Mouse (Mus musculus) intestine, embryonic 16.5 days (tissue): Measurements from ENCODE around the gene Pnliprp2. TPM values are rescaled to one million over a fixed set of nuclear protein-coding genes. Genes with fewer than 3 reads are reported as not detected.

ENCODE experiments used
- ATAC-seq: fragments of 200-750 bp; cut with Nextera tagmentation; 2 replicates; pipeline ENCODE4 v1.8.0; 2017; ENCODE audit warnings: moderate TSS enrichment, moderate library complexity
- H3K27ac ChIP-seq: fragments of 300-500 bp; sonication (generic); 2 replicates; pipeline ENCODE4 v1.5.1; 2014; ENCODE audit warnings: mild to moderate bottlenecking, low read length
- H3K27me3 ChIP-seq: fragments of 300-500 bp; sonication (generic); replicated peaks from 2 replicates; pipeline ENCODE4 v1.6.1; 2014; ENCODE audit warnings: low read length, control low read depth, mixed read lengths; ENCODE audit not compliant: control insufficient read depth, insufficient read depth
- H3K36me3 ChIP-seq: fragments of 300-500 bp; sonication (generic); 2 replicates; pipeline ENCODE4 v1.6.1; 2014; ENCODE audit warnings: low read length, control low read depth; ENCODE audit not compliant: control insufficient read depth, insufficient read depth
- H3K4me1 ChIP-seq: fragments of 300-500 bp; sonication (generic); 2 replicates; pipeline ENCODE4 v1.6.1; 2014; ENCODE audit warnings: low read length, control low read depth, mixed read lengths; ENCODE audit not compliant: control insufficient read depth, insufficient read depth
- H3K4me2 ChIP-seq: fragments of 300-500 bp; sonication (generic); 2 replicates; pipeline ENCODE4 v1.6.1; 2014; ENCODE audit warnings: low read depth, low read length, control low read depth
- H3K4me3 ChIP-seq: fragments of 300-500 bp; sonication (generic); 2 replicates; pipeline ENCODE4 v1.5.1; 2014; ENCODE audit warnings: mild to moderate bottlenecking, low read length
- H3K9ac ChIP-seq: fragments of 300-500 bp; sonication (generic); 2 replicates; pipeline ENCODE4 v1.6.1; 2014; ENCODE audit warnings: low read depth, low read length
- H3K9me3 ChIP-seq: fragments of 300-500 bp; sonication (generic); 2 replicates; pipeline ENCODE4 v1.6.1; 2016; ENCODE audit warnings: low read length, control low read depth; ENCODE audit not compliant: control insufficient read depth
- WGBS: fragments of 180-500 bp; shearing (Covaris S2); extraction: QIAGEN DNeasy Blood & Tissue Kit; methylation state at CpG from one replicate; pipeline ENCODE4 v1.1.7; 2014; 5-methylcytosine and 5-hydroxymethylcytosine counted together
- polyA plus RNA-seq: library from polyadenylated mRNA; unstranded; fragments of >200 nt; fragmentation: Nextera tagmentation; extraction: Ambion mirVana; gene quantifications from 2 replicates; pipeline ENCODE4 v1.2.1, GENCODE M21; 2015

Gene Pnliprp2
- polyA plus RNA-seq, 1 experiment from 2014 or later, result 13.6 TPM

- no peak overlapping the region for H3K4me2 ChIP-seq
- H3K4me3 ChIP-seq, result no peak overlapping the region
- no peaks in the 10 kb centered on the region for H3K36me3 ChIP-seq
- WGBS, result 56% methylated on average over 5 of the region's 5 CpGs
- no peaks in the 10 kb centered on the region for H3K9me3 ChIP-seq
- no peaks in the 10 kb centered on the region for H3K27me3 ChIP-seq
- no peak overlapping the region for H3K9ac ChIP-seq
- no peaks in the 10 kb centered on the region for H3K4me1 ChIP-seq
- ATAC-seq, result no peak
- H3K27ac ChIP-seq, result no peak overlapping the region
Observed at GRCm38 (mm10) chr19:58776461-58776860, 16.9 kb downstream of the Pnliprp2 start.

DNA sequence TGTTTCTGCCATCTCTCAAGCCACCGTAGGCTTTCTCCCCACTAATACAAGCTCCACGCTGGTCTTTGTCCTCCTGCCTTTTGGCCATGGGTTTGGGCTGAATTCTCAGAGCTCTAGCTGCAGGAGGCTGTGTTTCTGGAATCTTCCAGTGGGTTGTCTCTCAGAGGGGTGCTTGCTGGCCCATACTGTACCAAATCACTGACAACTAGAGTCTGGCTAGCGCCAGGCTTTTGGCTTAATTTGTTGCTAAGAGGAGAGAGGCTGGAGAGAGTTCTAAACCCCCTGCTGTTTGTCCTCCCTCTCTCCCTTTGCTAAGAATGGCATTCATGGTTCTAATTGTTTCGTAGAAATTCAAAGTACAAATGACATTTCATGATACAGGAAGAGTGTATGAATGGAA, 22.0 kb downstream of the Pnliprp2 start:
- no peaks in the 10 kb centered on the region for H3K27me3 ChIP-seq
- 63% methylated on average over 4 of the region's 4 CpGs for WGBS
- no peak overlapping the region for H3K9ac ChIP-seq
- no peaks in the 10 kb centered on the region for H3K36me3 ChIP-seq
- no peak overlapping the region for H3K27ac ChIP-seq
- H3K4me1 ChIP-seq, result no peaks in the 10 kb centered on the region
- H3K4me3 ChIP-seq, result no peak overlapping the region
- no peaks in the 10 kb centered on the region for H3K9me3 ChIP-seq
- no peak for ATAC-seq
- H3K4me2 ChIP-seq, result no peak overlapping the region

- H3K4me3 ChIP-seq, result no peak overlapping the region
- H3K4me2 ChIP-seq, result no peak overlapping the region
- no peak overlapping the region for H3K27ac ChIP-seq
- H3K9me3 ChIP-seq, result no peaks in the 10 kb centered on the region
- WGBS, result 49% methylated on average over 7 of the region's 7 CpGs
- no peak overlapping the region for H3K9ac ChIP-seq
- H3K36me3 ChIP-seq, result no peaks in the 10 kb centered on the region
- no peak for ATAC-seq
- no peaks in the 10 kb centered on the region for H3K27me3 ChIP-seq
- H3K4me1 ChIP-seq, result no peaks in the 10 kb centered on the region
Observed at GRCm38 (mm10) chr19:58783938-58784337, 24.4 kb downstream of the Pnliprp2 start.

DNA sequence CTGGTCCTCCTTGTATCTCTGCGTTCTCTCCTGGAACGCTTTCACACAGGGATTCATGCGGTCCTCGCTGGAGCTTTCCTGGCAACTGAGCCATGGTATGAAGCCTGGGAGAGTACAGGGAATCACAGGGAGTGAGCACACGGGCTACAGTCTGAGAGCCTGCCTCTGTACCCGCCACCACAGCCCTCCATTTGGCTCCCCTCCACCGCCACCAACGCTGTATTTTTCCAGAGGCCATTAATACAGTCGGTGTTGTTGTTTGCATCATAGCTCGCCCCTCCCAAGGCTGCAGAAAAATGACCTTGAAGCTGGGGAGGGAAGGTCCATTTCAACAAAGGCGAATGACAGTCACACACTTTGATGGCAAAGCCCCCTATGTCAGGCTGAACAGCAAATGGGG, 29.7 kb downstream of the Pnliprp2 start:
- 71% methylated on average over 11 of the region's 11 CpGs for WGBS
- no peak for ATAC-seq
- H3K4me3 ChIP-seq, result no peak overlapping the region
- no peaks in the 10 kb centered on the region for H3K27me3 ChIP-seq
- H3K36me3 ChIP-seq, result no peaks in the 10 kb centered on the region
- H3K9ac ChIP-seq, result no peak overlapping the region
- no peaks in the 10 kb centered on the region for H3K4me1 ChIP-seq
- H3K4me2 ChIP-seq, result no peak overlapping the region
- H3K27ac ChIP-seq, result no peak overlapping the region
- H3K9me3 ChIP-seq, result no peaks in the 10 kb centered on the region

- Histone ChIP-seq H3K9ac (no peak within 1 kb of the TSS), H3K9me3 (no peaks in the 10 kb centered on the region), H3K4me2 (no peak within 1 kb of the TSS), H3K27me3 (no peaks in the 10 kb centered on the region), H3K36me3 (no peaks in the 10 kb centered on the region), H3K4me3 (no peak within 1 kb of the TSS), H3K4me1 (no peaks in the 10 kb centered on the region), H3K27ac (no peak within 1 kb of the TSS)
- ATAC-seq, result no peak
- 38% methylated on average over 10 of the region's 10 CpGs for WGBS
Observed at GRCm38 (mm10) chr19:58794284-58794683, 34.8 kb downstream of the Pnliprp2 start, which contains the start of gene 1700019N19Rik. Gene 1700019N19Rik, minus strand, starts transcription at chr19:58794461.

- Histone ChIP-seq H3K4me1 (no peaks in the 10 kb centered on the region), H3K9ac (no peak overlapping the region), H3K27ac (no peak overlapping the region), H3K4me2 (no peak overlapping the region), H3K27me3 (no peaks in the 10 kb centered on the region), H3K36me3 (0 out of 2 replicates have a peak, but pooled peaks cover 2% of the 10 kb centered on the region), H3K4me3 (no peak overlapping the region), H3K9me3 (no peaks in the 10 kb centered on the region)
- 74% methylated on average over 12 of the region's 12 CpGs for WGBS
- ATAC-seq, result peak; percentile 23; the same call in 1 of the 2 replicates
Observed at GRCm38 (mm10) chr19:58795114-58795669, 35.7 kb downstream of the Pnliprp2 start.

DNA sequence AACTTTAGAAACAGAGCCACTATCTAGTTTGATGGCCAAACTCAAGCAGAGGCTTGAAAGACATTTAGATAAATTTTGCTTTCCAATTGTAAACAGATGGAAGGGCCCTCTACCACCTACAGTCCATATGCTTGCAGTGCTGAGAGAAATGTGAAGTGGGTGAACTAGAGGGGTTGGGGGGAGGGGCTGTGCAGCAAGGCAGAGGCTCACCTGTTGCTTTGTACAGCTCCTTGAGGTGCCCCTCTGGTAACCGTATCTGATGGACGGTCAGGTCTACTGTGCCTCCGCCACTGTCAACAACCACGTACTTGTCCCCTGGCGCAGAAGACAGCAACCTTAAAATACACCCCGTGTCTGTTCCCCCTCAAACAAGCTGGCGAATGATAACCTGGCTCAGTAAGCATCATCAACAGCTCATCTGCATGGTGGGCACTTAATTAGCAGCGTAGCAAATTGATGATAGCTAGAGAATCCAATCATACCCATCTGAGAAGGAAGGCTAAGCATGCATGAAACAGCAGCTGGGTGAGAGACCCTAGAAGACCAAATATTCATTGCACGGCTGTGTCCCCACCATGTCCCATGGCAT, 45.8 kb downstream of the Pnliprp2 start:
- H3K27ac ChIP-seq, result no peak overlapping the region
- no peaks in the 10 kb centered on the region for H3K36me3 ChIP-seq
- 85% methylated on average over 9 of the region's 9 CpGs for WGBS
- H3K27me3 ChIP-seq, result no peaks in the 10 kb centered on the region
- H3K4me1 ChIP-seq, result no peaks in the 10 kb centered on the region
- H3K4me3 ChIP-seq, result no peak overlapping the region
- H3K9ac ChIP-seq, result no peak overlapping the region
- no peak overlapping the region for H3K4me2 ChIP-seq
- no peak for ATAC-seq
- no peaks in the 10 kb centered on the region for H3K9me3 ChIP-seq

DNA sequence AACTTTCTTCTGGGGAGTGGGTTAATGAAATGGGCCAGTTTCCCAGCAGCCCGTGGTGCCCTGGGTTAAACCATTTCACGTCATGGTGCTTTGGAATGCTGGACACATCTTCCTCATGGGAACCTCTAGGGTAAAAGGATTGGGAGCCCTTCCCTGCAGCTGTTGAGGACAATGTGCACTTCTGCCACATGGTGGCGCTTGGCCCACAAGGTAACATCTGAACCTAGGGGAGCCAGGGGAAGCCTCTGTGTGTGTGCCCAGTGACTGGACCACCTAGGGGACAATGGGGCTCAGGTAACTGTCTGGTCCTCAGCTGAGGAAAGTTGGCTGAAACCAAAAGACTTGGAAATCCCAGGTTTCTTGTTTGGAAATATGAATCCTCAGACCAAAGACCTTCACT, 46.8 kb downstream of the Pnliprp2 start:
- Histone ChIP-seq H3K27me3 (no peaks in the 10 kb centered on the region), H3K36me3 (no peaks in the 10 kb centered on the region), H3K4me3 (no peak overlapping the region), H3K9ac (no peak overlapping the region), H3K27ac (no peak overlapping the region), H3K9me3 (no peaks in the 10 kb centered on the region), H3K4me2 (no peak overlapping the region), H3K4me1 (no peaks in the 10 kb centered on the region)
- 4% methylated on average over 3 of the region's 3 CpGs for WGBS
- ATAC-seq, result no peak

DNA sequence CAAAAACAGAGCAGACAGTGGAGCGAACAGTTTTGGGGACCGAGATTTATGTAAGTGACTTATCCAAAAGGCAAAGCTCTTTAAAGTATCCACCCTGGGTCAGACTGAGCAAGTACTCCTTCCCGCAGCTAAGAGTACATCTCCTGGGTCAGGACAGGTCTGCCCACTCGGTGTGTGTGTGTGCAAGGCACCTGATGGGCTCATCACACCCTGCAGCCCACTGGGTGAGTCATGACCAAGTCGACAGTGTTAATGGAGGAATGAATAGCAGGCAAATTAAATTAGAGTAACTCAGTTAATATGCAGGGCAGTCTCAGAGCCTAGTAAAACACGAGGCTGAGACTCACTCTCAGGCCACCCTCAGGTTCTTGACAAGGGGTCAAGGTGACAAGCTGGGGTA, 49.3 kb downstream of the Pnliprp2 start:
- Histone ChIP-seq H3K9ac (no peak overlapping the region), H3K4me3 (no peak overlapping the region), H3K27ac (no peak overlapping the region), H3K27me3 (no peaks in the 10 kb centered on the region), H3K4me1 (no peaks in the 10 kb centered on the region), H3K9me3 (no peaks in the 10 kb centered on the region), H3K4me2 (no peak overlapping the region), H3K36me3 (no peaks in the 10 kb centered on the region)
- ATAC-seq, result no peak
- 78% methylated on average over 6 of the region's 6 CpGs for WGBS

- H3K9me3 ChIP-seq, result no peaks in the 10 kb centered on the region
- H3K9ac ChIP-seq, result no peak overlapping the region
- no peak overlapping the region for H3K27ac ChIP-seq
- H3K4me1 ChIP-seq, result no peaks in the 10 kb centered on the region
- no peak for ATAC-seq
- WGBS, result 73% methylated on average over 5 of the region's 5 CpGs
- no peak overlapping the region for H3K4me2 ChIP-seq
- no peaks in the 10 kb centered on the region for H3K27me3 ChIP-seq
- no peak overlapping the region for H3K4me3 ChIP-seq
- H3K36me3 ChIP-seq, result no peaks in the 10 kb centered on the region
Observed at GRCm38 (mm10) chr19:58810536-58810935, 51.0 kb downstream of the Pnliprp2 start.
